Mouse (Mus musculus): ENCODE data around the gene Inpp4a.

GRCm38 (mm10) chr1:37258443-37258842, 41.2 kb upstream of the Inpp4a start:
- TF ChIP-seq ZNF384 (IDR thresholded peaks at IDR 0.05; ENCODE audit: low read depth, low read length) (no peak), CHD2 (IDR thresholded peaks at IDR 0.05; ENCODE audit: low read depth, low read length) (no peak), ZC3H11A (IDR thresholded peaks at IDR 0.05; ENCODE audit: borderline replicate concordance, low read depth, low read length) (peak; percentile 81), MAFK (IDR thresholded peaks at IDR 0.05; ENCODE audit: insufficient read depth, low read depth, low read length) (no peak), HCFC1 (IDR thresholded peaks at IDR 0.05; ENCODE audit: borderline replicate concordance, insufficient read depth, low read length) (no peak)
